13 mouse cellular contexts compared by ENCODE assay signal in the genomic region with DNA sequence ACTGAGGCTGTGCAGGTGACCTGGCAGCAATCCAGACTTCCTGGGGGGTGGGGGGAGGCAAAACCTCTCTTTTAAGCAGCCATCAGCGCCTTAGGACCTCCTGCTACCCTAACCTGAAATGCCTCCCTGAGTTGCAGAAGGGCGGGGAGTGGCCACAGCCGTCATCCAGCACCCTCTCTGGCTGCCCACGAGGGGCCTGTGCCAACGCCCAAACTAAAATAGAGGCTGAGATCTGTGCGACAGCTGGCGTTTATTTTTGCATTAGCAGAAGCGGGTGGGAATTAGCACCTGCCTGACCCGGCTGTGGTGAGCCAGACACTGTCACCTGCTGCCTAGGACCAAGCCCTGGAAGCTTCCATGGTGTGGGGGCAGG. TPM values are rescaled to one million over a fixed set of nuclear protein-coding genes. Genes with fewer than 3 reads are reported as not detected.
DNase-seq lines count a peak whose midpoint lies in the region; ATAC-seq and TF ChIP-seq lines count a peak whose summit lies in the region.
"Had no signal": no experiment of that assay in that cellular context is flagged by ENCODE, and none has a peak within 500 bp of the region (broad histone marks: within the 10 kb centered on the region; RNA-seq: fewer than 3 reads in every experiment).

No protein-coding gene starts in this region.

- no peak for ATAC-seq in heart, embryonic 12.5 days (ENCODE audit: insufficient number of reproducible peaks, low FRiP score)
- 0 out of 2 replicates have a peak, but pooled peaks have one; percentile 4 for ATAC-seq in erythroid progenitor cell, adult 5-6 weeks (replicated peaks; ENCODE audit: low FRiP score, poor library complexity, severe bottlenecking)
- ATAC-seq: CD4-positive, CD25-positive, alpha-beta regulatory T cell, adult 4 months had no signal

- H3K36me3 ChIP-seq in heart, adult 2 months (ENCODE audit: control insufficient read depth, insufficient read depth, low read length), result no peaks in the 10 kb centered on the region
- H3K36me3 ChIP-seq in heart, embryonic 12.5 days, result peaks cover 37% of the 10 kb centered on the region

- no peaks in the 10 kb centered on the region for H3K27me3 ChIP-seq in heart, adult 2 months (ENCODE audit: control insufficient read depth, insufficient read depth, low read length)
- no peaks in the 10 kb centered on the region for H3K27me3 ChIP-seq in heart, embryonic 12.5 days (replicated peaks)
- H3K27me3 ChIP-seq: limb, embryonic 15.5 days had no signal

- no peak overlapping the region for H3K4me2 ChIP-seq in heart, embryonic 12.5 days
- H3K4me2 ChIP-seq: limb, embryonic 15.5 days had no signal

- H3K4me3 ChIP-seq in heart, adult 2 months, result no peak overlapping the region
- no peak overlapping the region for H3K4me3 ChIP-seq in heart, embryonic 12.5 days
- H3K4me3 ChIP-seq: limb, embryonic 15.5 days had no signal

- TF ChIP-seq EP300 in heart, adult 2 months (IDR thresholded peaks at IDR 0.05; ENCODE audit: insufficient read depth, low read depth, low read length), result peak; percentile 57; the same call in 1 of the 2 replicates

- TF ChIP-seq CTCF in heart, adult 2 months (IDR thresholded peaks at IDR 0.05), result no peak

- H3K79me2 ChIP-seq in heart, adult 2 months (replicated peaks; ENCODE audit: control insufficient read depth, insufficient read depth, low read length), result no peaks in the 10 kb centered on the region

- no peaks in the 10 kb centered on the region for H3K9me3 ChIP-seq in heart, embryonic 12.5 days (replicated peaks)
- H3K9me3 ChIP-seq: limb, embryonic 15.5 days had no signal

- DNase-seq in heart, adult 2 months, result peak; percentile 57 to 74
- DNase-seq in heart, postnatal 10 days, result peak; percentile 74 to 79
- peak; percentile 63 to 80 for DNase-seq in right cerebral cortex, postnatal 10 days (ENCODE audit: low spot score in 2 of 2)
- DNase-seq in adrenal gland, postnatal 36 days, result no peak
- no peak for DNase-seq in adipocyte (ENCODE audit: low spot score)
- DNase-seq in lung, postnatal 4 days, result no peak
- DNase-seq: midbrain, embryonic 14.5 days; thymus, adult 18-20 months had no signal

- intact Hi-C loops in heart, adult 2 months (cut with DNase I), result no loop called here
- intact Hi-C loops in heart, postnatal 10 days (cut with DNase I), result loop anchor here (5.0 kb wide), 1 partner anchor 41 kb away; no protein-coding TSS in a partner anchor

- peaks cover 8% of the 10 kb centered on the region for H3K4me1 ChIP-seq in heart, adult 2 months (ENCODE audit: control insufficient read depth, insufficient read depth, low read length)
- peaks cover 57% of the 10 kb centered on the region for H3K4me1 ChIP-seq in heart, embryonic 12.5 days (replicated peaks)

- H3K9ac ChIP-seq in heart, adult 2 months (ENCODE audit: low read depth, low read length), result no peak overlapping the region; the same call in 1 of the 2 replicates
- no peak overlapping the region for H3K9ac ChIP-seq in heart, embryonic 12.5 days
- H3K9ac ChIP-seq: limb, embryonic 15.5 days had no signal

- 62% methylated on average over 9 of the region's 9 CpGs for WGBS in heart, adult 2 months
- WGBS in heart, embryonic 12.5 days, result 51% methylated on average over 9 of the region's 9 CpGs

- H3K27ac ChIP-seq in heart, adult 2 months, result peak overlapping the region; percentile 80
- H3K27ac ChIP-seq in heart, embryonic 12.5 days (ENCODE audit: poor library complexity, severe bottlenecking), result no peak overlapping the region
- H3K27ac ChIP-seq: limb, embryonic 15.5 days had no signal

- TF ChIP-seq POLR2A in heart, adult 2 months (IDR thresholded peaks at IDR 0.05; ENCODE audit: insufficient read depth, low read depth, low read length), result no peak

RNA-seq across cellular contexts. Expression of gene Pabpn1l, which starts 14.2 kb away (rescaled TPM):
- under 1 TPM in 1 of 2 experiments, not detected in 1; 0.52 TPM for total RNA-seq in heart, adult 2 months (2021)
- polyA plus RNA-seq in heart, adult 2 months (2012; rRNA removed), result 0.10 TPM in 1 of 2 replicates, not detected in the other
- polyA plus RNA-seq in heart, embryonic 12.5 days (2016; fragmentation: Nextera tagmentation; extraction: Ambion mirVana), result not detected in 2 replicates
- total RNA-seq in erythroid progenitor cell, adult 5-6 weeks (2015; ENCODE audit: low replicate concordance), result not detected in 2 replicates
- total RNA-seq in erythroid progenitor cell, adult 5-6 weeks (2017; ENCODE audit: low replicate concordance), result not detected in 2 replicates
- total RNA-seq in heart, postnatal 10 days (2021), result not detected
- total RNA-seq in adrenal gland, postnatal 36 days (2021), result not detected
- total RNA-seq: heart, postnatal 36 days had no signal
- polyA plus RNA-seq: CD4-positive, CD25-positive, alpha-beta regulatory T cell, adult 4 months; limb, embryonic 15.5 days; midbrain, embryonic 14.5 days had no signal

RNA-seq across cellular contexts. Expression of gene Trappc2l, which starts 25.3 kb away (rescaled TPM):
- total RNA-seq in heart, adult 2 months (2021), result 10 to 100 TPM; 58.6 to 65.4 TPM
- polyA plus RNA-seq in heart, adult 2 months (2012; rRNA removed), result 161 and 207 TPM in 2 replicates
- polyA plus RNA-seq in heart, embryonic 12.5 days (2016; fragmentation: Nextera tagmentation; extraction: Ambion mirVana), result 45.1 and 45.8 TPM in 2 replicates
- total RNA-seq in erythroid progenitor cell, adult 5-6 weeks (2015; ENCODE audit: low replicate concordance), result 18.0 and 43.2 TPM in 2 replicates
- total RNA-seq in erythroid progenitor cell, adult 5-6 weeks (2017; ENCODE audit: low replicate concordance), result 1.8 and 5.9 TPM in 2 replicates
- 10 to 100 TPM; 54.7 to 57.4 TPM for total RNA-seq in heart, postnatal 10 days (2021)
- 10 to 100 TPM; 49.9 to 64.4 TPM for total RNA-seq in adrenal gland, postnatal 36 days (2021)

RNA-seq across cellular contexts. Expression of gene Galns, which starts 25.5 kb away (rescaled TPM):
- 1 to 10 TPM; 3.1 to 3.2 TPM for total RNA-seq in heart, adult 2 months (2021)
- polyA plus RNA-seq in heart, adult 2 months (2012; rRNA removed), result 4.9 and 5.0 TPM in 2 replicates
- 12.7 and 13.5 TPM in 2 replicates for polyA plus RNA-seq in heart, embryonic 12.5 days (2016; fragmentation: Nextera tagmentation; extraction: Ambion mirVana)
- 4.6 and 24.5 TPM in 2 replicates for total RNA-seq in erythroid progenitor cell, adult 5-6 weeks (2015; ENCODE audit: low replicate concordance)
- total RNA-seq in erythroid progenitor cell, adult 5-6 weeks (2017; ENCODE audit: low replicate concordance), result 4.2 and 5.0 TPM in 2 replicates
- 1 to 10 TPM; 6.6 to 7.1 TPM for total RNA-seq in heart, postnatal 10 days (2021)
- 1 to 10 TPM; 6.0 to 6.8 TPM for total RNA-seq in adrenal gland, postnatal 36 days (2021)

Comparison
In these comparisons a context has a peak if more than half of its experiments do, and no peak if none do; other contexts are left out.
1. DNase-seq: peak in heart, adult 2 months (2 of 2), heart, postnatal 10 days (2 of 2) and right cerebral cortex, postnatal 10 days (2 of 2); none in adrenal gland, postnatal 36 days (0 of 2), adipocyte (single experiment) and lung, postnatal 4 days (0 of 2).